Mouse (Mus musculus): ENCODE results near the gene Eef1akmt2.

DNA sequence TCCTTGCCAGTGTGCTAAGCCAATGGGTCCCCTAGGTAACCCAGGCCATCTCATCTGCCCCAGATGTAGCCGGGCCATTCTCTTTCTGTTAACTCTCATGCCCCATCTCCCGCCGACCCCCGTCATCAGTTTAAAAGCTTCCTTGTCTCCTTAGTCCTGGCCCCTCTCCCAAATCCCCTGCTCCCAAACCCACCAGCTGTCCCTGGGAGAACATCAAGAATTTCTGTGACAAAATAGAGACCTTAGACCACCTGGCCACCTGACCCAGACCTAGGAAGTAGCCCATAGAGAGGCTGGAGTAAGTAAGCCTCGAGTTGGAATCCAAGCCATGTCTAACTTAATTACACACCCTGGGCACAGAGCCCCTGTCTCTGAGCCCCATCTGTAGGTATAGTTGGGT lies 37.7 kb upstream of the Eef1akmt2 start:
- TF ChIP-seq CTCF (IDR thresholded peaks at IDR 0.05; ENCODE audit: low read depth) (no peak), EP300 (optimal IDR thresholded peaks at IDR 0.05) (no peak)

All from stomach, postnatal 0 days (tissue).